Mouse (Mus musculus) spleen, postnatal 36 days (tissue): ENCODE measurements at regions not wholly inside any gene's neighbourhood (a gene's known extent, or its start where the extent isn't known, plus 50 kb on each side); places are given as distances from the start of the nearest gene placed in this dataset.

Experiments used
- DNase-seq, 2 experiments: peaks; one replicate each; pipeline ENCODE4 v3.0.0; 2022; ENCODE audit warnings: low spot score in 2 of 2, mixed read lengths in 1 of 2

DNA sequence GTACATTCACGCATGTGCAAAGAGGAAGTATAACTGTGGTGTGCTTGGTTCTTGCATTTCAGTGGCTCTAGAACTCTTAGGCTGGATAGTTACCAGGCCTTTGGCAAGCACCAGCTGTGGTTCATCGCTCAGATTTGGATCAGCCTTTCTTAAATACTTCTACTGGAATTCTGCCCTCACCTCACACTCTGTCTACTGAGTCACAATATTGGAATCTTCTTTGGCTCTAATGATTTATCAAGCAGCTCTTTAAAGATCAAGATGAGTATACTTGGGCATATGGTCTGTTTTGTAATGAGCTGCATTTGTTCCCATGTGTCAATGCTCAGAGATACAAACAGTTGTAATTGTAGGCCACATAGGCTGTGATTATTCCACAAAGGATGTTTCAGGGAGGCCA is 197.5 kb downstream of the Icos start:
- no peak for DNase-seq

DNA sequence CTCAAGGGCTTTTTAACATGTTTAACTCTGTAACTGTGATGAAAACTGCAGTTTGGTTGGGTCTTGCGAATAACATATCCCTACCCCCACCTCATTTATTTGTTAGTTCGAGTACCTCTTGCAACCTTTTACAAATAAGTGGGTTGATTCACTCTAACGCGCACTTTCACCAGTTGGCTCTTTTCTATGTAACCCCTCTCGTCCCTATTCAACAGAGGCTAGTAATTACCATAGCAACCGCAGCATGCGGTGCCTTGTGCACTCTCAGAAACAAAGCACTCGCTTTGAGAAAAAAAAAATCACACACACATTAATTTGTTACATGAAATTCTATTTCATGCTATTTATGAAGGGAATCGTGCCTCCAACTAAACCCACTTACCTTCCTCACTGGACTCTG is 201.7 kb downstream of the Icos start:
- no peak for DNase-seq

DNA sequence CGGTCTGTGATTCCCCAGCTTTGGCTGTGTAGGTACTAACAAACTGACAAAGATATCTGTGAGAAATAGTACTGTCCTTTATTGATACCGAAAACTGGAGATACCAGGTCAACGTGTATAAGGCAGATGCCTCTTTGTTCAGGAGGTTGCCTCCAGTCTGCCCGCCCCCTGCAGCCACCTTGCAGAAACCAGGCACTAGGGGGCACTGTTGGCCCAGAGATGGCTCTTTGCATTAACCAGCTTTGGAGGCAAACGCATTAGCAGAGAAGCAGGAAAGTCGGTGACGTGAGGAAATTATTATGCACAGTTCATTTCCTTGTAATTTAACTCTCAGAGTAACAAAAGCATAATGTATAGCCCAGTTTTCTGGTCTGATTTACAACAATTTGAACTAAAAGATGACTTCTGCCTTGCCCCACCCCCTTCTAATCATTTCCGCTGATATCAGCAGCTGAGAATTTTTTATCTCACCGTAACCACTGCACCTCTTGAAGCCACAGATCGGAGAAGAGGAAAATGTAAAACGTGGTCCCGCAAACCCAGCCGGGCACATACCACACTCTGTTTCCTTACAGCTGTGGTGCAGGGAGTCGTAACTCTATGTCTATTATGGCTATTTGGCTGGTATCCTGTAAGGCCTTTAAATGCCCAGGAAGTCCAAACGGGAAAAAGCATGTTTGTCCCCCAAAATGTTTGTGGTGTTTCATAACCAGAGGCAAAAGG is 203.5 kb downstream of the Icos start:
- peak; percentile 68 for DNase-seq

DNA sequence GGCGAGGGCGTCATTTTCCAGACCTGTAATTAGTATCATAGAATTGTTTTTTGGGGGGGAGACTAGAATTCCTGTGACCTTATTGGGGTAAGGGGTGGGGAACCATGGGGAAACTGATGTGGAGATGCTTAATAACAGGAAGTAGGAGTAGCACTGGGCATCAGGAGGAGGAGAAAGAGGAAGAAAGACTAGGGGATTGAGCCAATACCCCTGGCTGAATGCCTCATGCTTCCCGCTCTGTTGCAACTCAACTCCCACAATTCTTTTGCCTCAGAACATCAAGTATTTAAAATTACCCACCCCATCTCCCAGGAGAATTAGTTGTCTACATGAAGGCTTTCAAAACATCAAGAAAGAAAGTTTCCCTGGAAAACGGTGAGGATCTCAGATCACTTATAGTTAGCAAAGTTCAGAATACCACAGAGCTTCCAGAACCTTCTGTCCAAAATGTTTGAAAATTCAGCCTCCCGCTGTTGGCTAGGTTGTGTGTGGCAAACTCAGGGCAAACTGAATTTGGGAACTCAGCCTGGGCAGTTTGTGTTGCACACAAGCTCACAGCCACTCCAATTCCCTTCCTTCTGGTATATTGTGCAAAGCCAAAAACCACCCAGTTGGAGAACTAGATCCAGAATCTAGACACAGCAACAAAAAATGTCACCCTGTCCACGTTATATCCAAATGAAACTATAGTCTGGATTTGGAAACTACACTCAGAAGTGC is 209.8 kb downstream of the Icos start:
- no peak for DNase-seq

DNA sequence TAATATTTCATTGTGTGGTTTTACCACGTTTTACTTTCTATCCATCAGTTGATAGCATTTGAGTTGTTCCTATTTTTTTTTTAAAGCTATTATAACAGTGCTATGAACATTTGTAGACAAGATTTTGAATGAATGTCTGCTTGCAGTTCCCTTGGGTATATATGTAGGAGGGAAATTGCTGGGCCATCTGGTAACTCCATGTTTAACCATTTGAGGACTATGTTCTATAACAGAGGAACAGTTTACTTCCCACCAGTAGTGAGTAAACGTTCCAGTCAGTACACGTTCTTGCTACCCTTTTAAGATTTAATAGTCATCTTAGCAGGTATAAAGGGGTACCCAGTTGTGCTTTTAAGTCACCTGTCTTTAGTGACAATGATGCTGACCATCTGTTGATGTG is 213.2 kb downstream of the Icos start:
- no peak for DNase-seq

DNA sequence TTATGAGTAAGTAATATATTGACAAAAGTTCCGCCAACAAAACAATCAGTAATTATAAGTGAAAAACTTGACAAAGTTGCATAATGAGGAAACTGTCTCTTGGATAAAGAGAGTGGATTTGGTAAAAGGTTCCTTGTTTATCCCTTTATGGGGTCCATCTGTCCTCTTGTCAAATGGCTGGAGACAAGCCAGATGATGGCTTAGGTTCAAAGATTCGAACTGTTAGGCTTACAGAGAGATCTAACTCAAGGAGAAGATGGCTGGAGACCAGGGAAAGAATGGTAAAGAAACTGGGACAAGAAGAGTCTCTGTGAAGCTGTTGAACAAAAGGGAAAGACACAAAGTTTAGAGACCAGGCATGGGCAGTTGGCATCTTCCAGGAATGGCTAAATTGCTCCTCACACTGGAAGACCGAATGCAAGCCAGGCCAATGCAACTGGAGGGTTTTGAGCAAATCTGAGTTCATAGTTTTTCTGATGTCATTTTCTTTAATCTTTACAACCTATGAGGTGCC is 220.9 kb downstream of the Icos start:
- DNase-seq = no peak

DNA sequence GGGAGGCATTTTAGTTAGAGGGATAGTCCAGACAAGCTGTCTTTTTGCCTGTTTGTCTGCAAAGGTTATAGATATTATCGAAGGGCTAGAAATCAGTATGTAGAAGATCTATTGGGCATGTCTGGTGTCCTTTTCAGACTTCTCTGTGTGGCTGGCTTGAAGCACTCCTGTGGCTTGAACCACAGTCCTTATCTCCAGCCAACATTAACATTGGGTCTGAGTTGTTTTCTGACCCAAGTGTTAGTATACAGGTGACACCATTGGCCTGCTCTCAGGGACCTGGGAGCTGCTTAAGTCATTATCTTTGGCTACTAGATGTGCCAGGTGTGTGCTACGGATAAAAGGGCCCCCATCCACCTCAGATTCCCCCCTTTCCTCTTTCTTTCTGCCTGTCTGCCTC is 223.3 kb downstream of the Icos start:
- DNase-seq = no peak

DNA sequence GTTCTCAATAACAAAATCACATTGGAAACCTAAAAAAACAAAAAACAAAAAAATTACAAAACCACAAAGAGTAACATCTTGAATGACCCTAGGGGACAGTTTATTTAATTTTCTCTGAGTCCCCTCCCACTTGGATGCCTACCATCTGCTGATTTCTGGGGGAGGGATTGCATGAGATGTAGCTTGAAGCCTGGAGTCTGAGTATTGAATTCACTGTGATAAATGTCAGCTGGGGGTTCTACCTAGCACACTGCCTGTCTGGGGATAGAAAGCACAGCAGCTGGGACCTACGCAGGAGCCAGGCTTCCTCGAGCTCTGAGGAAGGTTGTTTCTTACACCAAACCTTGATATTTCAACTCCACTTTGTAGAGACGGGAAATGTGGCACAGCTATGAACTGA is 224.4 kb downstream of the Icos start:
- no peak for DNase-seq

DNA sequence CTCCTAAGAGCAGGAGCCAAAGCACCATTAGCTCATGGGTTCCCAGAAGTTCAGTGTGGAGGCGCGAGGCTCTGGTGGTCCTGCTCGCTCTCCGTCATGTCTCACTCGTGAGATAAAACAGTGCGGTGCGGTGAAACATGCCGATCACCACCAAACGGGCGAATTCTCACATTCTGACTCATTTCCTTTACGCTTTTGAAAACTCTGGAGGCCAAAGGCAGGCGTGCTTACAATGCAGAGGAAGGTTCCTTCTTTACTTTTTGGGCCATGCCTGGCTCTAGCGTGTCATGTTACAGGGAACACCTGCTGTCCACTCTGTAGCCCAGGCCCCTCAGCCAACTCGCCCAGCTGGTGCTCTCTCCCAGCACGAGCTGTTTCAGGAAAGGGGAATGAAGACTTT is 225.4 kb downstream of the Icos start:
- no peak for DNase-seq

DNA sequence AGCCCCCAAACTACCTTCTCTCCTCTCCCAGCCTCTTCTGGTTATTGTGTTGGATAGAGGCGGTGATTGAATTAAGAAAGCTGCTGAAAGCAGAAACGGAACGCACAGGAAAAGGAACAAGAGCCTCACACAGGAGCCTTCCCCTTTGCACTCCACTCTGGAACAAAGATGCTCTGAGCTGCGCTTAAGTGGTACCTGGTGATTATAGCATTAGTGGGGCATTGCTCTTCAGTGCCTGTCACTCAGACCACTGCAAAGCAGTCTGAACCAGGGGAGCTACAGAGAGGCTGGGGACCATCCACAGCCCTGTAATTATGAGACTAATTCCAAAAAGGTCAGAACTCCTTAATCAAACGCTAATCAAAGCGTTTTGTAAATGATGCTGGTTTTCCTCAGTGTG is 225.9 kb downstream of the Icos start:
- no peak for DNase-seq

DNA sequence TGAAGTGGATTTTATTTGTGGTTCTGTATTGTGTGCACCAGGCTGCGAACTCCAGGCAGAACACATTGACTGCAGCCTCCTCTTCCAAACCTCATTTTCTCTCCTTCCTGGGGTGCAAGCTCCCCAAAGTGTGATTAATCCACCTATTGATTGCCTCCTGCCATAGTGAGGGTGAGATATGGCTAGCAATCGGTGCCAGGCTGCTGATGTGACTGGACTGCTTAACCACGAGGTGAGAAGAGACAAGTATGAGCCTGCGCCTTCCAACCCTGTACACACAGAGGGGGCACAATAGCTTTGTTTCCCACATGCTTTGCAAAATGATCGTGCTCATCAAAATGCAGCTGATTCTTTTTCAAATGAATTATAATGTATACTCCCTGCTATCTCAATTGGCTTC is 227.4 kb downstream of the Icos start:
- DNase-seq = no peak

DNA sequence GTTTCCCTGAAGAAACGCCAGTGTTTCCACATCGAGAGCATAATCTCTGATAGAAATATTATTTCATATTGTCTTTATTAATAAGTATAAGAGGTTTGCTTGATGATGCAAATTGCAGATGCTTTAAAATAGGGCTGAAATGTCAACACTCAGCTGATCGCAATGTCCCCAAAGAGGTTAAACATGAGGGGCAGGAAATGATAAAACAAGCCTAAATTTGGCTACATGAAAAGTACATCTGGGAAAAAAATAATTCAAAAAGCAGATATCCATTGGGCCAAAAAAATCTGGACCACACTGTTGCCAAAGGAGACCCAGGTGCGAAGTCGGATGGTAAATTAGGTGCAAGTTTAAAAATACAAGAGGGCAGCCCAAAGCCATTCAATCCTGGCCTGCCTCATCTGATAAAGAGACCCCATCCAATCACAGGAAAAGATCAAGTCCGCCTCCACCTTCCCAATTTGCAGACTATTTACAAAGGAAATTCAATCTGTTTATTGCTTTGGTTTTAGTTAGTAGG is 229.2 kb downstream of the Icos start:
- DNase-seq = no peak

DNA sequence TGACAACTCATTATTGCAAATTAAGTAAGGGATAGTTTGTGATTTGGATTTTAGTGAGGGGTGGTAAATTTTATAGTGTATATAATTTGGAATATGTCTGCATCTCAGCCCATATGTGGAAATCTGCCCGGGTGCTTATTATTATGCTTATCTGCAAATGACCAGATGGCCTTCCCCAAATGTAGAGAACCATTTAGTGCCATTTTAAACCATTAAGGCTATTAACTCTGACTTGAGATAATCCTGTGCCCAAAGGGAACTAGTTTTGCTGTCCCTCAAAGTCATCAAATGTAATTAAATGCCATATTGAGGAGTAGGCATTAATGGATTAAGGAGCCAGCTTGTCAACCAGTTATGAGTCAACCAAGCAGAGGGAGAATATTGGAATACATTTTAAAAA is 230.7 kb downstream of the Icos start:
- no peak for DNase-seq

DNA sequence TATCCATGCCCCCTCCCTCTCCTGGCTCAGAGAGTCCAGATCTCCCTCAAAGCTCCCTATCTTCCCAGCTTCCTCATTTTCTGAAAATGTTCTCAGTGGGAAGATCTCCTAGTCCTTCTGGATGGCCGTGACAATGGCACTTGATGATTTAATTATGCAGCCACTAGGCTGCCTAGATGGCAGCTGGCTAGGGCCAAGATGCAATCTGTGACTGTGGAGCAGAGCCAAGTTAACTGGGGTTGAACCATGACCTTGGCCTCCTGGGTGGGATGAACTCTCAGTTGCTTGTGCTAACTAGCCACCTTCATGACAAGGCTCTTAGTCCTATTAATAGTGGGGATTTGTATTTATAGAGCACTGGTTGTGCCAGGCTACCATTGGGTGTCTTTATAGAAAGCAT is 243.4 kb downstream of the Icos start:
- DNase-seq = no peak

DNA sequence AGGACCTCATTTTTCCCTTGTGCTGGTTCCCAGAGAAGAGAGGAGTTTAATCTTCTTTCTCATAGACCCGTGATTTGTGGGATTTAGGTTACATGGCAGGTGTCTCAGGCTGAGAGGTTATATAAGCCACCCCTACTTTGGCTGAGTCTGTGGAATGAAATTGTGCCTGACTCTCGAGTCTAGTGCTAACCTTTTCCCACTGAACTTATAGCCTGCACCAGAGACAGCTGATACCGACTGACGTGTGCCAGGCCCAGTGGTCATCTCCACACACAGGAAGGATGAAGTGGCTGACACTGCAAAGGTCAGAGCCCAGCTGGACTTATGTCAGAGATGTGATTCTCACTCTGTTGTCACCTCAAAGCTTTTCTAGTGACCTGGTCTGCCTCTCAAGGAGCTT is 251.2 kb downstream of the Icos start:
- DNase-seq = no peak

DNA sequence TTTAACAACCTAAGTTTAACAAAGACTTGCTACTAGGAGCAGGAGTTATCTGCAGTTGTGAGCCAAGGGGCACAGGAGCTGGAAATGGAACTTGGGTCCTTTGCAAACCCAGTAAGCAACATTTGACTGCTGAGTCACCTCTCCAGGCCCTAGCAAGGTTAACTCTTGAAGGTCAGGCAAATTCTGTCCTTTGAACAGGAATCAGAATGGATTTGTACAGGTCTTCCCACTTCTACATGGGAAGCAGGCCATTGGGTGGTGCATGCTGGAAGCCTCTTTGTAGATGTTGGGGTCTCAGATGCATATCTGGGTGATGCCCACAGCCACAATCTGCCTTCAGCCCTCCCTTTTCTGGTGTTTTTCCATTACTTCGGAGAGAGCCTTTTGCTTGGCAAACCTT is 255.3 kb downstream of the Icos start:
- DNase-seq = no peak

DNA sequence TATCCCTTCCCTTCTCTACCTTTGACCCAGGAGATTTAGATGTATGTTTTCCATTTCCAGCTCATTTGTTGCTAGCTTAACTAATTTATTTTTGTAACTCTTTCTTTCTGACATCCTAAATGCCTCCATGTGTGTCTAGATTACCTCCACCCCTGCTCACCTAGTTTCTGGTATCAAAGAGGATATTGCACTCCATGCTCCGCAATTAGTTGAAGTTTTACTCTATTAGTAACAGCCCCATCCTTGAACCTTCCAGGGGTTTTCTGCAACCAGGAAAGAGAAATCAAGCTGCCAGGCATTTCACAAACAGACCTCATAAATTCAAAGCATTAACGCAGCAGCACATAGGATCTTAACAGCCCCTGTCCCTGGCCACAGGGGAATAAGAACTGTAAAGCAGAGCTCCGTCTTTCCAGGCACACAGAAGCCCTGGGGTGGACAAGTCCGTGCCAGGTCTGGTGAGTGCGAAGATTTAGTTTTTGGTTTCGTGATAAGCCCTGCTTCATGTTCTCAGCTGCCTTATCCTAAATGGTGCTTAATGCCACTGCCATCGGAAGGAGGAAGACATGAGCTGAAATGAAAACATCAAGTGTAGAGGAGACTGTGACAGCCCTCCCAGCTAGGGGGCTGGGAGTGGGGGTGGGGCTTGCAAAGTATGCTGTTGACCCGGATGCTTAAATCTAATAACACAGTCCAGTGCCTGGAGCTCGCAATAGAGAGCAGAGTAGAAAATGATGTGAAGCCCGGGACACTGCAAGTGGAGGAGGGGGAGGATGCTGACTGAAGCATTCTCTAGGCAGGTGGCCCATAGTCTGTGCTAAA is 256.0 kb downstream of the Icos start:
- no peak for DNase-seq

DNA sequence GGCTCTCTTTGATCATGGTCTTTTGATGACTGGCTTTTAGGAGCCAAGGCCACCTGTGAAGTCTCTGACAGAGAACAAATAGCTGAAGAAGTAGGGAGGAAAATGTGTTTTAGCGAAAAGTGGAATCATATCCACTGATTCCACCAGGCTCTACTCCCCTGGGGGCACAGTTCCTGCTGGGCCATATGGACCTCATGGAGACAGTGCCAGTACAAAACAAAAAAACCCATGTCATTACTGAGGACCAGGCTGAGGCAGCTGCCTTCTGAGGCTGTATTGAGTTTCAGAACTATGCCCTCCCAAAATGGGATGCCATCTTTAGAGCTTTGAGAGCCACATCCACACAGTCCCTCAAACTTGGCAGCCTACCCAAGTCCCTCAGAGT is 256.6 kb downstream of the Icos start:
- no peak for DNase-seq

DNA sequence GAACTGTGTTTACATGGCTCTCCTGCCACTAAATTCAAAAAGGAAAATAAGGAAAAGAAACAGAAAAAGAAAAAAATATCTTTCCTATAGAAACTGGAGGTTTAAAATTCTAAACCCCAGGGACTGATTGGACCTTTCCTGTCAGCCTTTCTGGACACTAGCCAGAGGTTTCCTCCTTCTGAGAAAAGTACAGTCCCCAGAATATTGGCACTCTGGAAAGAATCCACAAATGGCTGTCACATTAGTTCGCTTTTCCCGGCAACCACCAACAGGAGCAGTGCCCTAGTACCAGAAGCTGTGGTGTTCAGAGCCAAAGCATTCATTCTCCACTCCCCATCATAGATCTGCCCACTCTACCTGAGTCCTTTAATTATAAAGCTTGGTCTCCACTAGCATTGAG is 258.8 kb downstream of the Icos start:
- DNase-seq = no peak

DNA sequence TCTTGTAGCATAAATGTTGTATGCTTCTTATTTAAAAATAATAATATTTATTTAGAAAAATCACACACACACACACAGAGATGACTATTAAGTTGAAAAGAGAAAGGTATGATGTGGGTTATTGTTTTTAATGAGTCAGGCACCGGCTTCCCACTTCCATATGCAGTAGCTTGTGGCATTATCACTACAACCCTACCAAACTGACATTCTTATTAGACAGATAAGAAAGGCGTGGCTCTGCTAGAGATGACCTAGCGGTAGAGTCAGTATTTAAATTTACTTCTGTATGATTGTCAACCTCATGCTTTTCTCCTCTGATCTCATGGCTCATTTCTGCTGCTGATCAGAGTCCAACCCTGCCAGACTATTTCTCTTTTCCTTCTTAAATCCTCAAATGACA is 260.9 kb downstream of the Icos start:
- DNase-seq = no peak

DNA sequence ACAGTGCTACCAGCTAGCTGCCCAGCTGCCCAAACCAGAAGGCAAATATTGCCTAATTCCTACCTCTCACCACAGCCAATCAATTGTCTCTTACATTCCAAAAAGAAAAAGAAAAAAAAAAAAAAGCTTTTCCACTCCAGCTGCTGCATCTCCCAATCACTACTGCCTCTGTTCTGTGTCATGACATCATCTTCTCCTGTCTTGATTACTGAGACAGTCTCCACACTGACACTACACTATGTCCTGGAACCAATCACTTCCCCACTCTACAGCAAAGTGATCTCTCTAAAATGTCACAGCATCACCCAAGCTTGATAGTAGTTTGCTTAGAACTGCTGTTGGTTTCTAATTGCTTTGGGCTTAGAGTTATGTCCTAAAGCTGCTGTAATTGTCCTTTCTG is 279.8 kb downstream of the Icos start:
- DNase-seq = no peak

DNA sequence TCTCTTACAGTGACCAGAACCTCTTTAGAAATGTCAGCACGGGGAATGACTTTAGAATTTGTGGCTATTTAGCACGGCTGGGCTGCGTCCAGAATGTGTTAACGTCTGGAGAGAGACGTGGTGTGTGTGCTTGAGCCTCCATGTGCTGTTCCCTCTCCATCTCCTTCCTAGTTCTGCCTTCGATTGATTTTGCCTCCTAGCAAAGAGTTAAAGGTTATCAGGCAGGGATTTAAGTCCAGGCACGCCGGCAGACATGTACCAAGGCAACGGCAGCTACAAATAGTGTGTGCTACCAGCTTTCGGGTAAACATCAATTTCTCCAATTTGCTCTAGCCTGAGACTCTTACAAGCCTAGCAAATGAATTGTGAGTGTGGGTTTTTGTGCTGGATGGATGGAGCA is 285.7 kb downstream of the Icos start:
- DNase-seq = no peak
